Mouse (Mus musculus) liver, embryonic 12.5 days (tissue): Measurements from ENCODE around the gene Tarbp1. TPM values are rescaled to one million over a fixed set of nuclear protein-coding genes. Genes with fewer than 3 reads are reported as not detected.

Experiments
- ATAC-seq: fragments of 200-750 bp; cut with Nextera tagmentation; 2 replicates; pipeline ENCODE4 v1.8.0; 2017; ENCODE audit warnings: moderate number of reproducible peaks, mild to moderate bottlenecking, moderate library complexity
- H3K27ac ChIP-seq: fragments of 300-500 bp; sonication (generic); 2 replicates; pipeline ENCODE4 v1.5.1; 2016; ENCODE audit warnings: mild to moderate bottlenecking
- H3K27me3 ChIP-seq: fragments of 300-500 bp; sonication (generic); replicated peaks from 2 replicates; pipeline ENCODE4 v1.6.1; 2016; ENCODE audit warnings: mild to moderate bottlenecking, moderate library complexity
- H3K36me3 ChIP-seq: fragments of 300-500 bp; sonication (generic); 2 replicates; pipeline ENCODE4 v1.6.1; 2016; ENCODE audit warnings: mild to moderate bottlenecking, moderate library complexity
- H3K4me1 ChIP-seq: fragments of 300-500 bp; sonication (generic); 2 replicates; pipeline ENCODE4 v1.6.1; 2016
- H3K4me2 ChIP-seq: fragments of 300-500 bp; sonication (generic); 2 replicates; pipeline ENCODE4 v1.6.1; 2016; ENCODE audit warnings: mild to moderate bottlenecking, moderate library complexity
- H3K4me3 ChIP-seq: fragments of 300-500 bp; sonication (generic); 2 replicates; pipeline ENCODE4 v1.5.1; 2016; ENCODE audit warnings: mild to moderate bottlenecking, moderate library complexity
- H3K9ac ChIP-seq: fragments of 300-500 bp; sonication (generic); 2 replicates; pipeline ENCODE4 v1.6.1; 2016; ENCODE audit warnings: mild to moderate bottlenecking, moderate library complexity
- H3K9me3 ChIP-seq: fragments of 300-500 bp; sonication (generic); replicated peaks from 2 replicates; pipeline ENCODE4 v1.6.1; 2016; ENCODE audit warnings: mild to moderate bottlenecking, moderate library complexity
- WGBS: fragments of 180-500 bp; shearing (Covaris S2); methylation state at CpG from one replicate; pipeline ENCODE4 v1.1.7; 2016; ENCODE audit not compliant: insufficient replicate concordance; 5-methylcytosine and 5-hydroxymethylcytosine counted together
- polyA plus RNA-seq: library from polyadenylated mRNA; unstranded; fragments of >200 nt; fragmentation: Nextera tagmentation; extraction: Ambion mirVana; gene quantifications from 2 replicates; pipeline ENCODE4 v1.2.1, GENCODE M21; 2016

The Tarbp1 gene
- polyA plus RNA-seq, 1 experiment from 2014 or later = 3.4 TPM

DNA sequence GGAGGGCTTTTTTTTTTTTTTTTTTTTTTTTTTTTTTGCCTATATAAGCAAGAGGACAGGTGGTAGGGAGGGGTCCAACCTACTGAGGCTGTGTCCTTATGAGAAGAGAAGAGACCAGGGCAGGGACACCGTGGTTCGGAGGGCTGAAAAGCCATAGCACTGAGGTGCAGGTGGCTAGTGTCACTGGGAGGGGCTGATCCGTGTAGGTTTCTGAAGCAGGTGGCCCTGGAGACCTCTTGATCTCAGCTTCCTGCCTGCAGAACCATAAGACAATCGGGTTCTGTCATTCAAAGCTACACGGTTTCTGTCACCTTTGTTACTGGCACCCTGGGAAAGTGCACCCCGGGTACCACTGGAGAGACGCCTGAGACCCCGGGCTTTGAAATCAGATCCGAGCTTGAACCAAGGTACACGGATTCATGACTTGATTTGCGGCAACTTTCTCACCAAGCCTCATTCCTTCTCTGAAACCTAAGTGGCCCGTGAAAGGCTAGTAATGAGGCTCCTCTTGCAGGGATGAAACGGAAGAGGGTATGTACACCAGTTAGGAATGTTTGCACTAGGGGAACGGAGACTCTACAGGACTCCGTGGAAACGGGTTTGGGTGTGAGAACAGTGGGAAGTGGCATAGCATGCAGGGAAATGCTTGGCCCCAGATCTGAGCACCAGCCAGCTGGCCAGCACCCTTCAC, 29.8 kb upstream of the Tarbp1 start:
- H3K9ac ChIP-seq = no peak overlapping the region
- H3K9me3 ChIP-seq = no peaks in the 10 kb centered on the region
- no peak for ATAC-seq
- no peaks in the 10 kb centered on the region for H3K4me1 ChIP-seq
- H3K36me3 ChIP-seq = no peaks in the 10 kb centered on the region
- no peaks in the 10 kb centered on the region for H3K27me3 ChIP-seq
- no peak overlapping the region for H3K27ac ChIP-seq
- H3K4me2 ChIP-seq = no peak overlapping the region
- WGBS = 71% methylated on average over 16 of the region's 16 CpGs
- H3K4me3 ChIP-seq = no peak overlapping the region

GRCm38 (mm10) chr8:126502722-126503121, 27.9 kb upstream of the Tarbp1 start:
- Histone ChIP-seq H3K27ac (no peak overlapping the region), H3K36me3 (no peaks in the 10 kb centered on the region), H3K9ac (no peak overlapping the region), H3K4me1 (peaks cover 5% of the 10 kb centered on the region), H3K4me2 (no peak overlapping the region), H3K4me3 (no peak overlapping the region), H3K9me3 (no peaks in the 10 kb centered on the region), H3K27me3 (no peaks in the 10 kb centered on the region)
- 0 out of 2 replicates have a peak, but pooled peaks have one; percentile 42 for ATAC-seq
- WGBS = 38% methylated on average over 2 of the region's 2 CpGs

- Histone ChIP-seq H3K4me1 (peaks cover 20% of the 10 kb centered on the region), H3K9me3 (no peaks in the 10 kb centered on the region), H3K4me2 (no peak overlapping the region), H3K4me3 (no peak overlapping the region), H3K27me3 (no peaks in the 10 kb centered on the region), H3K9ac (no peak overlapping the region), H3K36me3 (no peaks in the 10 kb centered on the region), H3K27ac (no peak overlapping the region)
- WGBS = 81% methylated on average over 2 of the region's 2 CpGs
- ATAC-seq = no peak
Measured at GRCm38 (mm10) chr8:126499371-126499770, 24.5 kb upstream of the Tarbp1 start.

DNA sequence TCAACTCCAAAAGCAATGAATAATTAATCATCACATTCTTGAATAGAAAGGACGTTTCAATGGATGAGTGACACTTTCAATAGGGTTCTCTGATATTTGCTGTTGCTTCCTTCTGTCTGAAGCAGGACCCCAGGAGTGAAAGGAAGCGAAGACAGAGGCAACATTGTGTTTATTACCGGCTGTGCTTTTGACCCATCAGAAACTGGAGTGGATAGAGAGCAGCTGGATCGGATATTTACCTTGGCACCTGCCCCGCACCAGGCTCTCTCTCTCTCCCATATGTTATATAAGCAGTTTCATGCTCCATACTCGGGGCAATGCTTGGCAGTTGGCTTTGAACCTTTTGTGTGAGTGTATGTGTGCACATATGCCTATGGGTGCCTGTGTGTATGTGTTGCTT, 23.6 kb upstream of the Tarbp1 start:
- Histone ChIP-seq H3K4me3 (no peak overlapping the region), H3K27me3 (no peaks in the 10 kb centered on the region), H3K9me3 (no peaks in the 10 kb centered on the region), H3K4me2 (no peak overlapping the region), H3K27ac (no peak overlapping the region), H3K4me1 (peaks cover 20% of the 10 kb centered on the region), H3K36me3 (no peaks in the 10 kb centered on the region), H3K9ac (no peak overlapping the region)
- WGBS = 76% methylated on average over 6 of the region's 6 CpGs
- no peak for ATAC-seq

GRCm38 (mm10) chr8:126497541-126498428, 22.9 kb upstream of the Tarbp1 start:
- no peaks in the 10 kb centered on the region for H3K36me3 ChIP-seq
- H3K4me3 ChIP-seq = peak overlapping the region; percentile 33; the same call in 1 of the 2 replicates
- H3K4me1 ChIP-seq = peaks cover 20% of the 10 kb centered on the region
- peak overlapping the region; percentile 62 for H3K4me2 ChIP-seq
- H3K27me3 ChIP-seq = no peaks in the 10 kb centered on the region
- H3K9ac ChIP-seq = peak overlapping the region; percentile 40; the same call in 1 of the 2 replicates
- ATAC-seq = peak; percentile 75
- no peak overlapping the region for H3K27ac ChIP-seq
- WGBS = 39% methylated on average over 27 of the region's 27 CpGs
- H3K9me3 ChIP-seq = no peaks in the 10 kb centered on the region

- H3K36me3 ChIP-seq = no peaks in the 10 kb centered on the region
- H3K9ac ChIP-seq = no peak overlapping the region
- no peaks in the 10 kb centered on the region for H3K9me3 ChIP-seq
- ATAC-seq = no peak
- H3K27ac ChIP-seq = no peak overlapping the region
- H3K4me2 ChIP-seq = no peak overlapping the region
- no peak overlapping the region for H3K4me3 ChIP-seq
- 78% methylated on average over 5 of the region's 5 CpGs for WGBS
- peaks cover 20% of the 10 kb centered on the region for H3K4me1 ChIP-seq
- H3K27me3 ChIP-seq = no peaks in the 10 kb centered on the region
Measured at GRCm38 (mm10) chr8:126496915-126497314, 22.1 kb upstream of the Tarbp1 start.

DNA sequence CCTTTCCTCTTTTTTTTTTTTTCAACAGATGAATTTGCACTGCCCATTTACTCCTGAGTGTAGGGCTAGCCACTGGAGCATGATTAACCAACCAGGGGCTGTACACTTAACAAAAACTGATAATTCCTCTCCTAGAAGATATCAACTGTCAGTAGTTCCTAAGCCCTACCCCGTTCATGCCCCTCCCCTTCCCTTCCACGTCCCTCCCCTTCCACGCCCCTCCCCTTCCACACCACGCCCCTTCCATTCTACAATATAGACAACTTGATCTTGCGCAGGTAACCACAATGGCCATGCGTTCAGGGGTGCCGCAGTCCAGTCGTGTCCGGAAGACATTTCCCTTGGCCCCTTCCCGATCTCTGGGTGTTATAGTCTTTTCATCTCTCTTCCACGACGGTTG, 20.6 kb upstream of the Tarbp1 start:
- no peaks in the 10 kb centered on the region; the same call in 1 of the 2 replicates for H3K27me3 ChIP-seq
- H3K27ac ChIP-seq = no peak overlapping the region
- H3K9me3 ChIP-seq = no peaks in the 10 kb centered on the region
- no peak overlapping the region for H3K4me2 ChIP-seq
- ATAC-seq = no peak
- H3K4me3 ChIP-seq = no peak overlapping the region
- WGBS = 68% methylated on average over 12 of the region's 12 CpGs
- no peaks in the 10 kb centered on the region for H3K36me3 ChIP-seq
- H3K4me1 ChIP-seq = peaks cover 20% of the 10 kb centered on the region
- H3K9ac ChIP-seq = no peak overlapping the region

DNA sequence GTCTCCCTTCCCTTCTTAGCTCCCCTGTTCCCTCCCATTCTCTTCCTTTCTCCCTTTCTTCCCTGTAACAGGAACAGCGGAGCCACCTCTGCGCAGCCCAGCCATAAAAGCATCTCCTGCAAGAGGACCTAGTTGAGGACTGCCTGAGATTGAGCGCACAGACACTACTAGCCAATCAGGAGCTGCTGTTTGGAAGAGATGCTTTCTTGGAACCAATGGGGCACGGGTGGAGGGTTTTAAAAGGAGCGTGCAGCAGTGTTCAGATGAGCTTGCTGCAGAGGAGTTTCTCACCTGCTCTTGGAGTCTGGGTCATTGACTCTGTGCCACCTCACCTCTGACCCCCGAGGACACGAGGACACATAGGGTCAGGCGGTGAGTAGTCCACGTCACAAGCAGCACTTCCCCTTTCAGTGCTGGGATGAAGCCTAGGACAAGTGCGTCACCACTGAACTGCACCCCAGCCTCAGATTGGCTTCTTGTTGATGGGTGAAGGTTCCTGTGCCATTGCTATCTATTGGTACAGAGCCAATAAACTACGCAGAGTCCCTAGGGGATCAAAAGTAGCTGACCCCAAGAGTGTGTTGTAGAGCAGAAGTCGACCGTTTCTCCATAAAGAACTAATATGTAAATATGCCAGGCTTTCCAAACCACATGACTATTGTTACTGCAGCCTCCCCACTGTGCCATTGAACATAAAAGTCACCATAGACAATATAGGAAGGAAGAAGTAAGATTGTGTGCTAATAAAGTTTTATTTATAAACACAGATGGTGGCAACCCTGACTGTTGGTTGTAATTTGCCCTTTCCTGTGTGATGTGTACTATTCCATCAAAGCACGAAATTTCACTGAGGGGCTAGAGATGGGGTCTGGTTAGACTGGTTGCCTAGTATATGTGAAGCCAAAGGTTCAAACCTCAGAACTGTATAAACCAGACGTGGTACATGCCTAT, 19.6 kb upstream of the Tarbp1 start:
- H3K4me3 ChIP-seq = no peak overlapping the region
- no peaks in the 10 kb centered on the region for H3K36me3 ChIP-seq
- no peak overlapping the region for H3K27ac ChIP-seq
- no peak overlapping the region for H3K9ac ChIP-seq
- ATAC-seq = no peak
- H3K4me2 ChIP-seq = no peak overlapping the region
- H3K9me3 ChIP-seq = no peaks in the 10 kb centered on the region
- H3K4me1 ChIP-seq = peaks cover 20% of the 10 kb centered on the region
- no peaks in the 10 kb centered on the region; the same call in 1 of the 2 replicates for H3K27me3 ChIP-seq
- 58% methylated on average over 15 of the region's 15 CpGs for WGBS

DNA sequence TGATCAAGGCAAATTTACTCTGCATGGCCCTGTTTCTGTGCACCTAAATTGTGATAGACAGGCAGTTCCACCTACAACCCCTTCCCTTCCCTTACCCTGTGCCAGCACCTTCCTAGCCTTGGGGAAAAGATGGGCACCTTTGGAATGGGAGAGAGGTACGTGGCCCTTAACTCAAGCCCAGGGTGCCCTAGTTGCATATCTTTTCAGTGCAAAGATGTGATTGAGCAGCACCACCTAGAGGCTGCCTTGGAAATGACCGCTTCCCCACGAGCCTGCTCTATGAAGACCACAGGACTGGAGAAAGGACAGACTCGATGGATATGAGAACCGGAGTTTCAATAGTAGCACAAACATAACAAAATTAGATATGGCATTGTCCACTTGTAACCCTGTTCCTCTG, 8.1 kb upstream of the Tarbp1 start:
- Histone ChIP-seq H3K4me1 (peaks cover 4% of the 10 kb centered on the region), H3K27ac (no peak overlapping the region), H3K4me3 (no peak overlapping the region), H3K9me3 (no peaks in the 10 kb centered on the region), H3K27me3 (peaks cover 14% of the 10 kb centered on the region), H3K36me3 (no peaks in the 10 kb centered on the region), H3K4me2 (no peak overlapping the region), H3K9ac (no peak overlapping the region)
- peak; percentile 24; the same call in 1 of the 2 replicates for ATAC-seq
- 4% methylated on average over 5 of the region's 5 CpGs for WGBS

GRCm38 (mm10) chr8:126482348-126482720, 7.5 kb upstream of the Tarbp1 start:
- H3K4me2 ChIP-seq = no peak overlapping the region
- H3K36me3 ChIP-seq = no peaks in the 10 kb centered on the region
- no peak overlapping the region for H3K4me3 ChIP-seq
- H3K27me3 ChIP-seq = peaks cover 18% of the 10 kb centered on the region
- no peak for ATAC-seq
- 16% methylated on average over 2 of the region's 2 CpGs for WGBS
- H3K9me3 ChIP-seq = no peaks in the 10 kb centered on the region
- H3K9ac ChIP-seq = no peak overlapping the region
- peaks cover 4% of the 10 kb centered on the region for H3K4me1 ChIP-seq
- H3K27ac ChIP-seq = no peak overlapping the region

DNA sequence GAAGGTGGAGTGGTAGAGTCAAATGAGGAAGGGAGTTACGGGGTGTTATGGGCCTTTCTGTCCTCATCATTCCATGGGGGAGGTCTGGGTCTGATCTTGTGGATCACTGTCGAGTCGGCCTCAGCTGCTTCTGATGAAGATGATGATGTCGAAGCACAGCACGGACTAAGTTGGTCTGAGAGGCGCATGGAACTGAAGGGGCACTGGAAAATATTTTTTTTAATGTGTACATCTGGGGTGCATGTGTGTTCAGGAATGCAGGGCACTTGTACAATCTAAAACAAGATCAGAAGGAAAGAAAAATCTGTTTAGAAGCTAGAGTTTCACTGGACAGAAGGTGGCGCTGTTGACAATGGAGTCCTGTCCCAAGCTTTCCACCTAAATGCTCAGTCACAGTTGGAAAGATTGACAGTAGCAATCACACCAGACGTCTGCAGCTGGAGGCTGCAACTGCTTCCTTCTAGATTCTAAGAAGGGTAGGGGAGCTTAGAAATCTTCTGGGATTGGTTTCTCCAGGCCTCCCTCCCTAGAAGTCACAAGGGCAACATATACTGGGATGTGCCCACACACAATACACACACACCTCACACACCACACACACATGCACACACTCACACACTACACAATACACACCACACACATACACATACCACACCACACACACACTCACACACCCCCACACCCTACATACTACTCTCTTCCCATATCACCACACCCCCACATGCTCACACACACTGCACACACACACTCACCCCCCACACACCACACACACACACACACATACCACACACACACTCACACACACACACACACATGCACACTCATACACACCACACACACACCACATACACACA, 6.9 kb upstream of the Tarbp1 start:
- H3K9ac ChIP-seq = no peak overlapping the region
- 36% methylated on average over 8 of the region's 8 CpGs for WGBS
- H3K4me3 ChIP-seq = no peak overlapping the region
- no peaks in the 10 kb centered on the region for H3K36me3 ChIP-seq
- H3K4me2 ChIP-seq = no peak overlapping the region
- peaks cover 24% of the 10 kb centered on the region for H3K27me3 ChIP-seq
- ATAC-seq = 0 out of 2 replicates have a peak, but pooled peaks have one; percentile 18
- H3K27ac ChIP-seq = no peak overlapping the region
- H3K9me3 ChIP-seq = no peaks in the 10 kb centered on the region
- H3K4me1 ChIP-seq = peaks cover 4% of the 10 kb centered on the region
